12 mouse cellular contexts compared by ENCODE assay signal in the genomic region with DNA sequence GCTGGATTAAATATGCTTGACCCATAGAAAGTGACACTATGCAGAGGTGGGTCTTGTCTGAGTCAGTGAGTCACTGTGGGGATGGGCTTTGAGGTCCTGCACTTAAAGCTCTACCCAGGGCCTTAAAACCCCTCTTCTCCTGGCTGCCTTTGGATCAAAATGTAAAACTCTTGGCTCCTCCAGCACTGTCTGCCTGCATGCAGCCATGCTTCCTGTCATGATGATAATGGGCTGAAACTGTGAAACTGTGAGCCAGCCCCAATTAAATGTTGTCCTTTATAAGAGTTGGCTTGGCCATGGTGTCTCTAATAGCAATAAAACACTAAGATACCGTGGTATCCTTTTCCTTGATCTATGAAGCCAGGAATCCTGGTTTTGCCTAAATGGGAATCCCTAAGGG. TPM values are rescaled to one million over a fixed set of nuclear protein-coding genes. Genes with fewer than 3 reads are reported as not detected.
DNase-seq lines count a peak whose midpoint lies in the region; ATAC-seq and TF ChIP-seq lines count a peak whose summit lies in the region.
"Had no signal": no experiment of that assay in that cellular context is flagged by ENCODE, and none has a peak within 500 bp of the region (broad histone marks: within the 10 kb centered on the region; RNA-seq: fewer than 3 reads in every experiment).

No protein-coding gene starts in this region.

- H3K9me3 ChIP-seq in kidney, embryonic 14.5 days (ENCODE audit: control insufficient read depth, low read length) = no peaks in the 10 kb centered on the region
- H3K9me3 ChIP-seq in midbrain, embryonic 16.5 days (replicated peaks; ENCODE audit: control insufficient read depth, low read length, poor library complexity, severe bottlenecking) = no peaks in the 10 kb centered on the region

- peak overlapping the region; percentile 43; the same call in 1 of the 2 replicates for H3K27ac ChIP-seq in kidney, embryonic 14.5 days (ENCODE audit: low read depth, low read length)
- peak overlapping the region; percentile 31 for H3K27ac ChIP-seq in thymus, adult 2 months (ENCODE audit: control insufficient read depth, insufficient read depth, low read length)
- H3K27ac ChIP-seq in midbrain, embryonic 16.5 days (ENCODE audit: low read length) = no peak overlapping the region
- H3K27ac ChIP-seq: layer of hippocampus, adult 2 months had no signal

- WGBS in kidney, embryonic 14.5 days = 57% methylated on average over 1 of the region's 1 CpGs
- WGBS in thymus, adult 2 months = 44% methylated on average over 1 of the region's 1 CpGs
- 84% methylated on average over 1 of the region's 1 CpGs for WGBS in midbrain, embryonic 16.5 days

- peaks cover 32% of the 10 kb centered on the region; the same call in 1 of the 2 replicates for H3K4me1 ChIP-seq in kidney, embryonic 14.5 days (ENCODE audit: control insufficient read depth, insufficient read depth, low read length)
- H3K4me1 ChIP-seq in thymus, adult 2 months (replicated peaks; ENCODE audit: control insufficient read depth, insufficient read depth, low read length) = peaks cover 29% of the 10 kb centered on the region
- peaks cover 5% of the 10 kb centered on the region for H3K4me1 ChIP-seq in midbrain, embryonic 16.5 days (ENCODE audit: control insufficient read depth, insufficient read depth, low read length)

- no peak for TF ChIP-seq POLR2A in thymus, adult 2 months (IDR thresholded peaks at IDR 0.05; ENCODE audit: control insufficient read depth, extremely low read depth, insufficient read depth, low read length, poor library complexity)

- DNase-seq in kidney, adult 9 months = no peak
- no peak for DNase-seq in thymus, adult 2 months
- no peak for DNase-seq in thymus, adult 18-20 months
- no peak for DNase-seq in embryo, embryonic 11 days
- DNase-seq: gastrocnemius, postnatal 25 days; left cerebral cortex, postnatal 4 days; retina, postnatal 1 day had no signal

- H3K9ac ChIP-seq in kidney, embryonic 14.5 days (ENCODE audit: low read depth, low read length) = no peak overlapping the region
- no peak overlapping the region for H3K9ac ChIP-seq in midbrain, embryonic 16.5 days (ENCODE audit: low read depth, low read length)

- H3K4me2 ChIP-seq in kidney, embryonic 14.5 days (replicated peaks; ENCODE audit: low read depth, low read length) = no peak overlapping the region
- no peak overlapping the region for H3K4me2 ChIP-seq in midbrain, embryonic 16.5 days (ENCODE audit: low read length)

- ATAC-seq in kidney, embryonic 14.5 days (ENCODE audit: low FRiP score, low TSS enrichment) = no peak
- ATAC-seq in inflammation-experienced regulatory T-cells, adult 6 months = peak; percentile 51
- no peak for ATAC-seq in midbrain, embryonic 16.5 days

- TF ChIP-seq CTCF in thymus, adult 2 months (IDR thresholded peaks at IDR 0.05; ENCODE audit: borderline replicate concordance, control insufficient read depth, extremely low read depth, insufficient read depth, low read length, poor library complexity) = no peak

- H3K27me3 ChIP-seq in kidney, embryonic 14.5 days (ENCODE audit: control insufficient read depth, insufficient read depth, low read length) = no peaks in the 10 kb centered on the region
- H3K27me3 ChIP-seq in thymus, adult 2 months (ENCODE audit: control insufficient read depth, insufficient read depth, low read length) = no peaks in the 10 kb centered on the region
- H3K27me3 ChIP-seq in midbrain, embryonic 16.5 days (ENCODE audit: control insufficient read depth, insufficient read depth, low read depth, low read length) = no peaks in the 10 kb centered on the region

- H3K36me3 ChIP-seq in kidney, embryonic 14.5 days (ENCODE audit: control insufficient read depth, insufficient read depth, low read length) = no peaks in the 10 kb centered on the region
- H3K36me3 ChIP-seq in thymus, adult 2 months (ENCODE audit: control insufficient read depth, insufficient read depth, low read length) = no peaks in the 10 kb centered on the region
- peaks cover 3% of the 10 kb centered on the region; the same call in 1 of the 2 replicates for H3K36me3 ChIP-seq in midbrain, embryonic 16.5 days (ENCODE audit: control insufficient read depth, insufficient read depth, low read length)

- no peak overlapping the region for H3K4me3 ChIP-seq in kidney, embryonic 14.5 days (ENCODE audit: low read length)
- no peak overlapping the region for H3K4me3 ChIP-seq in thymus, adult 2 months (ENCODE audit: control insufficient read depth, insufficient read depth, low read length)
- no peak overlapping the region for H3K4me3 ChIP-seq in midbrain, embryonic 16.5 days (ENCODE audit: low read depth, low read length)
- H3K4me3 ChIP-seq: layer of hippocampus, adult 2 months; megakaryocyte, embryonic 14.5 days had no signal

RNA-seq across cellular contexts. Expression of gene Rnf144a, which starts 13.8 kb away (rescaled TPM):
- 26.2 and 29.8 TPM in 2 replicates for polyA plus RNA-seq in kidney, embryonic 14.5 days (2014; fragmentation: Nextera tagmentation; extraction: Ambion mirVana)
- 12.0 and 14.6 TPM in 2 replicates for polyA plus RNA-seq in thymus, adult 2 months (2012; rRNA removed)
- polyA plus RNA-seq in inflammation-experienced regulatory T-cells, adult 6 months (2017; shearing (Covaris generic)) = 1 to 10 TPM; 1.3 to 4.6 (median 3.6) TPM
- 25.7 and 28.1 TPM in 2 replicates for polyA plus RNA-seq in midbrain, embryonic 16.5 days (2015; fragmentation: Nextera tagmentation; extraction: Ambion mirVana)

RNA-seq across cellular contexts. Expression of gene Rsad2, which starts 55.0 kb away (rescaled TPM):
- polyA plus RNA-seq in kidney, embryonic 14.5 days (2014; fragmentation: Nextera tagmentation; extraction: Ambion mirVana) = 16.6 and 17.1 TPM in 2 replicates
- polyA plus RNA-seq in thymus, adult 2 months (2012; rRNA removed) = 2.9 TPM in 2 replicates
- 1 to 10 TPM; 2.8 to 4.0 (median 3.0) TPM for polyA plus RNA-seq in inflammation-experienced regulatory T-cells, adult 6 months (2017; shearing (Covaris generic))
- 0.40 and 0.54 TPM in 2 replicates for polyA plus RNA-seq in midbrain, embryonic 16.5 days (2015; fragmentation: Nextera tagmentation; extraction: Ambion mirVana)
